Mouse (Mus musculus) frontal cortex, postnatal 36 days (tissue): Measurements from ENCODE around the gene Nprl2.
"Not testable (repeated sequence)": the region's sequence is repeated elsewhere in the genome, so short reads cannot be mapped to it uniquely, and the experiment has no call there.

Experiments used
- DNase-seq, 2 experiments: peaks; one replicate each; pipeline ENCODE4 v3.0.0; 2022; ENCODE audit warnings: low spot score in 2 of 2

Gene Nprl2

GRCm38 (mm10) chr9:107553541-107554318 lies 11.7 kb downstream of the Nprl2 start:
- peak in 1 of 2 experiments; percentile 40 for DNase-seq

GRCm38 (mm10) chr9:107554319-107554825 lies 12.3 kb downstream of the Nprl2 start:
- peak; percentile 92 to 94 for DNase-seq

GRCm38 (mm10) chr9:107555031-107555457 lies 13.0 kb downstream of the Nprl2 start:
- peak in 1 of 2 experiments; percentile 23 for DNase-seq

- DNase-seq: no peak
Observed at GRCm38 (mm10) chr9:107555701-107556100, 13.7 kb downstream of the Nprl2 start.

GRCm38 (mm10) chr9:107556346-107556745 lies 14.3 kb downstream of the Nprl2 start:
- no peak for DNase-seq

GRCm38 (mm10) chr9:107563029-107563581 lies 21.1 kb downstream of the Nprl2 start, which contains the start of gene Tusc2:
TSS of gene Tusc2 (plus strand) at chr9:107563255.
- peak; percentile 94 to 96 for DNase-seq

- DNase-seq: not testable (repeated sequence)
Observed at GRCm38 (mm10) chr9:107565556-107565955, 23.5 kb downstream of the Nprl2 start.

GRCm38 (mm10) chr9:107566041-107566709 lies 24.1 kb downstream of the Nprl2 start:
- peak; percentile 66 to 77 for DNase-seq

GRCm38 (mm10) chr9:107566855-107567254 lies 24.8 kb downstream of the Nprl2 start:
- no peak for DNase-seq

- DNase-seq: no peak
Observed at GRCm38 (mm10) chr9:107567702-107568319, 25.8 kb downstream of the Nprl2 start, which contains the start of gene Hyal2. TSS of gene Hyal2 (plus strand) at chr9:107567945.

GRCm38 (mm10) chr9:107568331-107569261 lies 26.6 kb downstream of the Nprl2 start:
- peak; percentile 73 to 80 for DNase-seq

- no peak for DNase-seq
Observed at GRCm38 (mm10) chr9:107569270-107569669, 27.2 kb downstream of the Nprl2 start.

- no peak for DNase-seq
Observed at GRCm38 (mm10) chr9:107570016-107570415, 28.0 kb downstream of the Nprl2 start.

GRCm38 (mm10) chr9:107570845-107571244 lies 28.8 kb downstream of the Nprl2 start:
- DNase-seq: no peak

- no peak for DNase-seq
Observed at GRCm38 (mm10) chr9:107571534-107572326, 29.7 kb downstream of the Nprl2 start.

- no peak for DNase-seq
Observed at GRCm38 (mm10) chr9:107572327-107572662, 30.3 kb downstream of the Nprl2 start.

GRCm38 (mm10) chr9:107573774-107574173 lies 31.7 kb downstream of the Nprl2 start:
- not testable (repeated sequence) for DNase-seq

GRCm38 (mm10) chr9:107575579-107576356 lies 33.7 kb downstream of the Nprl2 start:
- no peak for DNase-seq
